Mouse (Mus musculus): Measurements from ENCODE around the gene Gm2696. TPM values are rescaled to one million over a fixed set of nuclear protein-coding genes. Genes with fewer than 3 reads are reported as not detected.

The Gm2696 gene
- polyA plus RNA-seq, 1 experiment: not detected

DNA sequence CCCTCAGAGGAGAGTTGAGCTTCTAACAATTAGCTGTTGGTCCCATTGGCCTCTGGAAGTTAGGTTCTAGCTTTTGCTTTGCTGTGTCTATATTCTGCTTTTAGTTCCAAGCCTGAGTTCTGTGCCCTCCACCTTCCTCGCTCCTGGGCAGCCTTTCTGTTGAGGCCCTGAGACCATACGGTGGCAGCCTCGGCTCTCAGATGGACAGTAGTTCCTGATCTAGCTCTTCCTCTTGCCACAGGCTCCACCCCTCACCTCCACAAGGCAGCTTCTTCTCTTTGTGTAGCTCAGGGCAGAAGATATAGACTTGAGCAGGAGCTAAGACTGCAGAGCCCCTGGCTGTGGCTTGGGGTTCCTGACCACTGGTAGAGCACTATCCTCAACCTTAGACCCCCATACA lies 65.8 kb downstream of the Gm2696 start:
- Histone ChIP-seq H3K4me3 (ENCODE audit: insufficient read depth, low read depth, low read length) (no peak overlapping the region), H3K27ac (replicated peaks; ENCODE audit: low read depth, low read length) (no peak overlapping the region), H3K4me1 (ENCODE audit: control insufficient read depth, insufficient read depth, insufficient read length, low read length) (no peaks in the 10 kb centered on the region)

DNA sequence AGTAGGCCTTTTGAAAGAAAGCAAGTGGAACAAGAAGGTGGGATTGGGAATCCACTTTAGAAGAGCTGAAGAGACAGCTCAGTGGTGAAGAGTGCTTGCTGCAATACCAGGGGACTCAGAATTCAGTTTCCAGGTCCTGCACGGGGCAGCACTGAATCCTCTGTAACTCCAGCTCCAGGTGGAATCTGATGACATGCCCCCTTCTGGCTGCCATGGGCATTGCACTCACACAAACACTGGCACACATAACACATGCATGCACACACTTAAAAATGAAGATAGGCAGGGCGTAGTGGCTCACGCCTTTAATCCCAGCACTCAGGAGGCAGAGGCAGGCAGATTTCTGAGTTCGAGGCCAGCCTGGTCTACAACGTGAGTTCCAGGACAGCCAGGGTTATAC lies 68.1 kb downstream of the Gm2696 start:
- Histone ChIP-seq H3K27ac (replicated peaks; ENCODE audit: low read depth, low read length) (no peak overlapping the region), H3K4me1 (ENCODE audit: control insufficient read depth, insufficient read depth, insufficient read length, low read length) (no peaks in the 10 kb centered on the region), H3K4me3 (ENCODE audit: insufficient read depth, low read depth, low read length) (no peak overlapping the region)

Other genes starting within 250 kb of the Gm2696 start
- 88.8 and 92.4 TPM in 2 replicates for gene Pttg1ip, start 233.0 kb upstream of the Gm2696 start, polyA plus RNA-seq (2012; ENCODE audit: insufficient read depth, insufficient read length, missing spikeins)
- gene Sumo3, start 208.6 kb upstream of the Gm2696 start, polyA plus RNA-seq (2012; ENCODE audit: insufficient read depth, insufficient read length, missing spikeins): 58.1 and 84.9 TPM in 2 replicates
- 16.0 and 45.5 TPM in 2 replicates for gene Gm49325, start 208.5 kb upstream of the Gm2696 start, polyA plus RNA-seq (2012; ENCODE audit: insufficient read depth, insufficient read length, missing spikeins)
- 23.3 and 26.1 TPM in 2 replicates for gene Ube2g2, start 192.4 kb upstream of the Gm2696 start, polyA plus RNA-seq (2012; ENCODE audit: insufficient read depth, insufficient read length, missing spikeins)
- gene Tspear, start 128.1 kb upstream of the Gm2696 start, polyA plus RNA-seq (2012; ENCODE audit: insufficient read depth, insufficient read length, missing spikeins): not detected in 2 replicates
- not detected in 2 replicates for gene Gm19402, start 123.9 kb upstream of the Gm2696 start, polyA plus RNA-seq (2012; ENCODE audit: insufficient read depth, insufficient read length, missing spikeins)
- not detected in 2 replicates for gene Gm9508, start 117.4 kb upstream of the Gm2696 start, polyA plus RNA-seq (2012; ENCODE audit: insufficient read depth, insufficient read length, missing spikeins)
- gene Gm10272, start 108.1 kb upstream of the Gm2696 start, polyA plus RNA-seq (2012; ENCODE audit: insufficient read depth, insufficient read length, missing spikeins): not detected in 2 replicates
- not detected in 2 replicates for gene Gm10024, start 103.2 kb upstream of the Gm2696 start, polyA plus RNA-seq (2012; ENCODE audit: insufficient read depth, insufficient read length, missing spikeins)
- not detected in 2 replicates for gene Gm10142, start 98.9 kb upstream of the Gm2696 start, polyA plus RNA-seq (2012; ENCODE audit: insufficient read depth, insufficient read length, missing spikeins)
- gene Krtap12-1, start 94.1 kb upstream of the Gm2696 start, polyA plus RNA-seq (2012; ENCODE audit: insufficient read depth, insufficient read length, missing spikeins): not detected in 2 replicates
- gene Gm10100, start 88.2 kb upstream of the Gm2696 start, polyA plus RNA-seq (2012; ENCODE audit: insufficient read depth, insufficient read length, missing spikeins): not detected in 2 replicates
- not detected in 2 replicates for gene Gm18596, start 72.0 kb upstream of the Gm2696 start, polyA plus RNA-seq (2012; ENCODE audit: insufficient read depth, insufficient read length, missing spikeins)
- not detected in 2 replicates for gene Gm9736, start 63.3 kb upstream of the Gm2696 start, polyA plus RNA-seq (2012; ENCODE audit: insufficient read depth, insufficient read length, missing spikeins)
- gene Gm3233, start 55.0 kb upstream of the Gm2696 start, polyA plus RNA-seq (2012; ENCODE audit: insufficient read depth, insufficient read length, missing spikeins): not detected in 2 replicates
- gene Gm3238, start 43.4 kb upstream of the Gm2696 start, polyA plus RNA-seq (2012; ENCODE audit: insufficient read depth, insufficient read length, missing spikeins): not detected in 2 replicates
- not detected in 2 replicates for gene Gm7138, start 37.7 kb upstream of the Gm2696 start, polyA plus RNA-seq (2012; ENCODE audit: insufficient read depth, insufficient read length, missing spikeins)
- not detected in 2 replicates for gene Gm3250, start 32.1 kb upstream of the Gm2696 start, polyA plus RNA-seq (2012; ENCODE audit: insufficient read depth, insufficient read length, missing spikeins)
- gene Gm7137, start 26.5 kb upstream of the Gm2696 start, polyA plus RNA-seq (2012; ENCODE audit: insufficient read depth, insufficient read length, missing spikeins): not detected in 2 replicates
- gene Gm9639, start 19.6 kb upstream of the Gm2696 start, polyA plus RNA-seq (2012; ENCODE audit: insufficient read depth, insufficient read length, missing spikeins): not detected in 2 replicates
- gene Gm19668, start 15.5 kb upstream of the Gm2696 start, polyA plus RNA-seq (2012; ENCODE audit: insufficient read depth, insufficient read length, missing spikeins): not detected in 2 replicates
- not detected in 2 replicates for gene Gm9507, start 2.8 kb upstream of the Gm2696 start, polyA plus RNA-seq (2012; ENCODE audit: insufficient read depth, insufficient read length, missing spikeins)
- not detected in 2 replicates for gene Krtap10-4, start 12.4 kb downstream of the Gm2696 start, polyA plus RNA-seq (2012; ENCODE audit: insufficient read depth, insufficient read length, missing spikeins)
- gene Krtap10-10, start 21.3 kb downstream of the Gm2696 start, polyA plus RNA-seq (2012; ENCODE audit: insufficient read depth, insufficient read length, missing spikeins): not detected in 2 replicates
- not detected in 2 replicates for gene Gm36176, start 32.1 kb downstream of the Gm2696 start, polyA plus RNA-seq (2012; ENCODE audit: insufficient read depth, insufficient read length, missing spikeins)
- gene Gm10318, start 38.2 kb downstream of the Gm2696 start, polyA plus RNA-seq (2012; ENCODE audit: insufficient read depth, insufficient read length, missing spikeins): not detected in 2 replicates
- not detected in 2 replicates for gene Gm3285, start 47.3 kb downstream of the Gm2696 start, polyA plus RNA-seq (2012; ENCODE audit: insufficient read depth, insufficient read length, missing spikeins)
- 0.33 TPM in 1 of 2 replicates, not detected in the other for gene Lrrc3, start 87.9 kb downstream of the Gm2696 start, polyA plus RNA-seq (2012; ENCODE audit: insufficient read depth, insufficient read length, missing spikeins)
- 0.63 TPM in 1 of 2 replicates, not detected in the other for gene Trpm2, start 155.9 kb downstream of the Gm2696 start, polyA plus RNA-seq (2012; ENCODE audit: insufficient read depth, insufficient read length, missing spikeins)
- 16.0 and 16.4 TPM in 2 replicates for gene 1810043G02Rik, start 163.8 kb downstream of the Gm2696 start, polyA plus RNA-seq (2012; ENCODE audit: insufficient read depth, insufficient read length, missing spikeins)
- 326 and 453 TPM in 2 replicates for gene Pfkl, start 195.4 kb downstream of the Gm2696 start, polyA plus RNA-seq (2012; ENCODE audit: insufficient read depth, insufficient read length, missing spikeins)
- gene Dnmt3l, start 227.3 kb downstream of the Gm2696 start, polyA plus RNA-seq (2012; ENCODE audit: insufficient read depth, insufficient read length, missing spikeins): 2.3 and 2.7 TPM in 2 replicates
- not detected in 2 replicates for gene Aire, start 228.9 kb downstream of the Gm2696 start, polyA plus RNA-seq (2012; ENCODE audit: insufficient read depth, insufficient read length, missing spikeins)